Mouse (Mus musculus): Measurements from ENCODE around the gene Slc25a30. TPM values are rescaled to one million over a fixed set of nuclear protein-coding genes. Genes with fewer than 3 reads are reported as not detected.

Gene Slc25a30
- polyA plus RNA-seq, 1 experiment from 2014 or later = 12.8 TPM

GRCm38 (mm10) chr14:75757821-75758220 lies 29.0 kb downstream of the Slc25a30 start:
- no peak overlapping the region for H3K4me2 ChIP-seq (replicated peaks)
- H3K4me3 ChIP-seq (replicated peaks; ENCODE audit: low read length) = no peak overlapping the region
- H3K27me3 ChIP-seq (ENCODE audit: control insufficient read depth, insufficient read depth, low read length) = no peaks in the 10 kb centered on the region
- no peaks in the 10 kb centered on the region for H3K9me3 ChIP-seq (ENCODE audit: control insufficient read depth, low read length)
- peaks cover 17% of the 10 kb centered on the region for H3K36me3 ChIP-seq (replicated peaks; ENCODE audit: control insufficient read depth, insufficient read depth)
- 87% methylated on average over 2 of the region's 2 CpGs for WGBS
- DNase-seq (ENCODE audit: low spot score) = no peak
- H3K27ac ChIP-seq = no peak overlapping the region
- H3K4me1 ChIP-seq (replicated peaks; ENCODE audit: control insufficient read depth, insufficient read depth, low read length) = peaks cover 9% of the 10 kb centered on the region
- H3K9ac ChIP-seq = no peak overlapping the region
- no peak for ATAC-seq (ENCODE audit: low FRiP score)

GRCm38 (mm10) chr14:75756971-75757370 lies 29.9 kb downstream of the Slc25a30 start:
- no peaks in the 10 kb centered on the region for H3K9me3 ChIP-seq (ENCODE audit: control insufficient read depth, low read length)
- peaks cover 17% of the 10 kb centered on the region for H3K4me1 ChIP-seq (replicated peaks; ENCODE audit: control insufficient read depth, insufficient read depth, low read length)
- DNase-seq (ENCODE audit: low spot score) (no peak), ATAC-seq (ENCODE audit: low FRiP score) (no peak)
- no peak overlapping the region for H3K9ac ChIP-seq
- WGBS = 92% methylated on average over 6 of the region's 6 CpGs
- H3K27me3 ChIP-seq (ENCODE audit: control insufficient read depth, insufficient read depth, low read length) = no peaks in the 10 kb centered on the region
- H3K36me3 ChIP-seq (replicated peaks; ENCODE audit: control insufficient read depth, insufficient read depth) = 0 out of 2 replicates have a peak, but pooled peaks cover 8% of the 10 kb centered on the region
- H3K4me3 ChIP-seq (replicated peaks; ENCODE audit: low read length) = no peak overlapping the region
- H3K4me2 ChIP-seq (replicated peaks) = no peak overlapping the region
- H3K27ac ChIP-seq = no peak overlapping the region

- DNase-seq (ENCODE audit: low spot score) (peak; percentile 94), ATAC-seq (ENCODE audit: low FRiP score) (peak; percentile 97)
- Histone ChIP-seq H3K9me3 (ENCODE audit: control insufficient read depth, low read length) (no peaks in the 10 kb centered on the region), H3K4me1 (replicated peaks; ENCODE audit: control insufficient read depth, insufficient read depth, low read length) (peaks cover 25% of the 10 kb centered on the region), H3K4me2 (replicated peaks) (peak within 1 kb of the TSS; percentile 90), H3K36me3 (replicated peaks; ENCODE audit: control insufficient read depth, insufficient read depth) (no peaks in the 10 kb centered on the region), H3K9ac (peak within 1 kb of the TSS; percentile 95), H3K27me3 (ENCODE audit: control insufficient read depth, insufficient read depth, low read length) (no peaks in the 10 kb centered on the region), H3K4me3 (replicated peaks; ENCODE audit: low read length) (peak within 1 kb of the TSS; percentile 97), H3K27ac (peak within 1 kb of the TSS; percentile 81)
- WGBS = under 1% methylated on average over 70 of the region's 78 CpGs
These were observed 32.6 kb downstream of the Slc25a30 start, which contains the start of gene Cog3 for GRCm38 (mm10) chr14:75753991-75754817. TSS of gene Cog3 (minus strand) at chr14:75754517.

- Histone ChIP-seq H3K4me2 (replicated peaks) (peak overlapping the region; percentile 90), H3K27ac (no peak overlapping the region), H3K36me3 (replicated peaks; ENCODE audit: control insufficient read depth, insufficient read depth) (no peaks in the 10 kb centered on the region), H3K27me3 (ENCODE audit: control insufficient read depth, insufficient read depth, low read length) (no peaks in the 10 kb centered on the region), H3K9me3 (ENCODE audit: control insufficient read depth, low read length) (no peaks in the 10 kb centered on the region), H3K4me1 (replicated peaks; ENCODE audit: control insufficient read depth, insufficient read depth, low read length) (peaks cover 25% of the 10 kb centered on the region), H3K9ac (peak overlapping the region; percentile 95), H3K4me3 (replicated peaks; ENCODE audit: low read length) (peak overlapping the region; percentile 97)
- ATAC-seq (ENCODE audit: low FRiP score) = no peak
- WGBS = 78% methylated on average over 8 of the region's 8 CpGs
- no peak for DNase-seq (ENCODE audit: low spot score)
These were observed 33.6 kb downstream of the Slc25a30 start for GRCm38 (mm10) chr14:75753206-75753605.

GRCm38 (mm10) chr14:75751040-75751439 lies 35.8 kb downstream of the Slc25a30 start:
- no peak for DNase-seq (ENCODE audit: low spot score)
- Histone ChIP-seq H3K4me2 (replicated peaks) (no peak overlapping the region), H3K27ac (no peak overlapping the region), H3K9ac (no peak overlapping the region), H3K36me3 (replicated peaks; ENCODE audit: control insufficient read depth, insufficient read depth) (peaks cover 11% of the 10 kb centered on the region), H3K4me3 (replicated peaks; ENCODE audit: low read length) (no peak overlapping the region), H3K4me1 (replicated peaks; ENCODE audit: control insufficient read depth, insufficient read depth, low read length) (peaks cover 25% of the 10 kb centered on the region), H3K9me3 (ENCODE audit: control insufficient read depth, low read length) (no peaks in the 10 kb centered on the region), H3K27me3 (ENCODE audit: control insufficient read depth, insufficient read depth, low read length) (no peaks in the 10 kb centered on the region)
- ATAC-seq (ENCODE audit: low FRiP score) = no peak
- WGBS = 82% methylated on average over 4 of the region's 4 CpGs

GRCm38 (mm10) chr14:75749123-75749522 lies 37.7 kb downstream of the Slc25a30 start:
- DNase-seq (ENCODE audit: low spot score) = no peak
- Histone ChIP-seq H3K4me1 (replicated peaks; ENCODE audit: control insufficient read depth, insufficient read depth, low read length) (peaks cover 25% of the 10 kb centered on the region), H3K9me3 (ENCODE audit: control insufficient read depth, low read length) (no peaks in the 10 kb centered on the region), H3K27me3 (ENCODE audit: control insufficient read depth, insufficient read depth, low read length) (no peaks in the 10 kb centered on the region), H3K4me2 (replicated peaks) (no peak overlapping the region), H3K4me3 (replicated peaks; ENCODE audit: low read length) (no peak overlapping the region), H3K36me3 (replicated peaks; ENCODE audit: control insufficient read depth, insufficient read depth) (peaks cover 25% of the 10 kb centered on the region), H3K9ac (no peak overlapping the region), H3K27ac (no peak overlapping the region)
- no peak for ATAC-seq (ENCODE audit: low FRiP score)
- WGBS = 88% methylated on average over 4 of the region's 4 CpGs

- no peak overlapping the region for H3K9ac ChIP-seq
- no peak overlapping the region for H3K27ac ChIP-seq
- no peak overlapping the region for H3K4me3 ChIP-seq (replicated peaks; ENCODE audit: low read length)
- H3K9me3 ChIP-seq (ENCODE audit: control insufficient read depth, low read length) = no peaks in the 10 kb centered on the region
- peaks cover 18% of the 10 kb centered on the region for H3K4me1 ChIP-seq (replicated peaks; ENCODE audit: control insufficient read depth, insufficient read depth, low read length)
- peaks cover 35% of the 10 kb centered on the region for H3K36me3 ChIP-seq (replicated peaks; ENCODE audit: control insufficient read depth, insufficient read depth)
- WGBS = 99% methylated on average over 2 of the region's 2 CpGs
- ATAC-seq (ENCODE audit: low FRiP score) (no peak), DNase-seq (ENCODE audit: low spot score) (no peak)
- H3K27me3 ChIP-seq (ENCODE audit: control insufficient read depth, insufficient read depth, low read length) = no peaks in the 10 kb centered on the region
- H3K4me2 ChIP-seq (replicated peaks) = no peak overlapping the region
These were observed 38.9 kb downstream of the Slc25a30 start for GRCm38 (mm10) chr14:75747960-75748359.

- no peaks in the 10 kb centered on the region for H3K9me3 ChIP-seq (ENCODE audit: control insufficient read depth, low read length)
- no peak overlapping the region for H3K27ac ChIP-seq
- H3K9ac ChIP-seq = no peak overlapping the region
- H3K4me2 ChIP-seq (replicated peaks) = no peak overlapping the region
- ATAC-seq (ENCODE audit: low FRiP score) = no peak
- no peaks in the 10 kb centered on the region for H3K4me1 ChIP-seq (replicated peaks; ENCODE audit: control insufficient read depth, insufficient read depth, low read length)
- H3K4me3 ChIP-seq (replicated peaks; ENCODE audit: low read length) = no peak overlapping the region
- 93% methylated on average over 3 of the region's 3 CpGs for WGBS
- H3K36me3 ChIP-seq (replicated peaks; ENCODE audit: control insufficient read depth, insufficient read depth) = peaks cover 80% of the 10 kb centered on the region
- no peak for DNase-seq (ENCODE audit: low spot score)
- no peaks in the 10 kb centered on the region for H3K27me3 ChIP-seq (ENCODE audit: control insufficient read depth, insufficient read depth, low read length)
These were observed 44.9 kb downstream of the Slc25a30 start for GRCm38 (mm10) chr14:75741904-75742303.

- WGBS = 97% methylated on average over 3 of the region's 3 CpGs
- ATAC-seq (ENCODE audit: low FRiP score) = no peak
- Histone ChIP-seq H3K27me3 (ENCODE audit: control insufficient read depth, insufficient read depth, low read length) (no peaks in the 10 kb centered on the region), H3K4me1 (replicated peaks; ENCODE audit: control insufficient read depth, insufficient read depth, low read length) (no peaks in the 10 kb centered on the region), H3K4me2 (replicated peaks) (no peak overlapping the region), H3K4me3 (replicated peaks; ENCODE audit: low read length) (no peak overlapping the region), H3K27ac (no peak overlapping the region), H3K36me3 (replicated peaks; ENCODE audit: control insufficient read depth, insufficient read depth) (peaks cover 89% of the 10 kb centered on the region), H3K9ac (no peak overlapping the region), H3K9me3 (ENCODE audit: control insufficient read depth, low read length) (no peaks in the 10 kb centered on the region)
- no peak for DNase-seq (ENCODE audit: low spot score)
These were observed 51.2 kb downstream of the Slc25a30 start for GRCm38 (mm10) chr14:75735597-75735996.
